Mouse (Mus musculus): ENCODE data around the gene Abhd16a.
"Not testable (repeated sequence)": the region's sequence is repeated elsewhere in the genome, so short reads cannot be mapped to it uniquely, and the experiment has no call there.

The Abhd16a gene

GRCm38 (mm10) chr17:35121871-35122303 lies 32.8 kb downstream of the Abhd16a start, which contains the start of gene Csnk2b:
Csnk2b (minus strand) TSS chr17:35122053.
- peak; percentile 85 for DNase-seq

- not testable (repeated sequence) for DNase-seq
These were observed 34.2 kb downstream of the Abhd16a start for GRCm38 (mm10) chr17:35123287-35123686.

GRCm38 (mm10) chr17:35124261-35124896 lies 35.3 kb downstream of the Abhd16a start:
- not testable (repeated sequence) for DNase-seq

GRCm38 (mm10) chr17:35125081-35125480 lies 36.0 kb downstream of the Abhd16a start:
- no peak for DNase-seq

GRCm38 (mm10) chr17:35125578-35125977 lies 36.5 kb downstream of the Abhd16a start:
- DNase-seq, result no peak

- DNase-seq, result peak; percentile 82 to 84
These were observed 37.1 kb downstream of the Abhd16a start, which contains the start of gene D17H6S53E for GRCm38 (mm10) chr17:35126206-35126611. D17H6S53E (plus strand) TSS chr17:35126373.

- DNase-seq, result no peak
These were observed 38.0 kb downstream of the Abhd16a start for GRCm38 (mm10) chr17:35127017-35127416.

- DNase-seq, result no peak
These were observed 39.9 kb downstream of the Abhd16a start for GRCm38 (mm10) chr17:35128996-35129395.

GRCm38 (mm10) chr17:35131038-35131437 lies 42.0 kb downstream of the Abhd16a start:
- DNase-seq, result no peak

- DNase-seq, result no peak
These were observed 42.6 kb downstream of the Abhd16a start, which contains the start of gene Apom for GRCm38 (mm10) chr17:35131500-35132173. Apom (minus strand) TSS chr17:35132050.

GRCm38 (mm10) chr17:35132174-35132560 lies 43.1 kb downstream of the Abhd16a start:
- no peak for DNase-seq

GRCm38 (mm10) chr17:35133517-35133916 lies 44.5 kb downstream of the Abhd16a start:
- no peak for DNase-seq

- DNase-seq, result peak; percentile 98 to 99
These were observed 45.9 kb downstream of the Abhd16a start, which contains the start of gene Bag6 for GRCm38 (mm10) chr17:35134801-35135590. Bag6 (plus strand) TSS chr17:35135178.

GRCm38 (mm10) chr17:35135591-35136320 lies 46.7 kb downstream of the Abhd16a start:
- no peak for DNase-seq

GRCm38 (mm10) chr17:35139269-35139668 lies 50.2 kb downstream of the Abhd16a start:
- DNase-seq, result no peak

- no peak for DNase-seq
These were observed 51.5 kb downstream of the Abhd16a start for GRCm38 (mm10) chr17:35140490-35140996.

- DNase-seq, result no peak
These were observed 52.9 kb downstream of the Abhd16a start for GRCm38 (mm10) chr17:35141971-35142370.

GRCm38 (mm10) chr17:35146139-35146538 lies 57.1 kb downstream of the Abhd16a start:
- DNase-seq, result no peak

GRCm38 (mm10) chr17:35147348-35147747 lies 58.3 kb downstream of the Abhd16a start:
- no peak for DNase-seq

GRCm38 (mm10) chr17:35147922-35148639 lies 59.0 kb downstream of the Abhd16a start:
- DNase-seq, result no peak

- DNase-seq, result no peak
These were observed 63.1 kb downstream of the Abhd16a start for GRCm38 (mm10) chr17:35152121-35152520.

All from cerebellum, postnatal 10 days (tissue).